Mouse (Mus musculus) ES-Bruce4 (cell line): ENCODE results near the gene Tmeff1.

ENCODE experiments used
- CTCF ChIP-seq: IDR thresholded peaks from one replicate; pipeline ENCODE4 v1.8.1; 2011; ENCODE audit warnings: low read depth, low read length
- EP300 ChIP-seq: IDR thresholded peaks from 2 replicates; pipeline ENCODE4 v1.6.1; 2011; ENCODE audit warnings: low read depth, low read length; ENCODE audit not compliant: insufficient read depth
- POLR2A ChIP-seq: IDR thresholded peaks from one replicate; pipeline ENCODE4 v1.8.1; 2011; ENCODE audit warnings: low read length; ENCODE audit not compliant: insufficient read depth

DNA sequence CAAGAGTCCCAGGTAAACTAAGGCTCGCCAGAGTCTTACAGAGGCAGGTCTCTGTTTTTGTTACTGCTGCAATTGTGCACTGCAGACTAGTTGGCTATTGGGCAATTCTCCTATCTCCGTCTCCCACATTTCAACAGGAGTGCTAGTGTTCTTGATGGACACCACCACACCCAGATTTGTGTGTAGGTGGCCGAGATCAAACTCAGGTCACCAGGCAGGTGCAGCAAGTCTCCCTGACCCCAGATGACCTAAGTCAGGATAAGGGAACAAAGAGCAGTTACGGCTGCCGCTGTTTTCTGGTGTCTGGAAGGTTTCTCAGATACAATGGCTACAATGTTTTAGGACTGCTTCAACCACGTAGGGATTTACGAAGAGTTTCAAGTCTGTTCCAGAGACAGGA lies 95.2 kb downstream of the Tmeff1 start:
- no peak for TF ChIP-seq POLR2A
- peak; percentile 89 for TF ChIP-seq EP300
- no peak for TF ChIP-seq CTCF
